Mouse (Mus musculus) cerebellum, postnatal 25 days (tissue): ENCODE measurements around the gene Cx3cr1.
"Not testable (repeated sequence)": the region's sequence is repeated elsewhere in the genome, so short reads cannot be mapped to it uniquely, and the experiment has no call there.

ENCODE experiments used
- DNase-seq, 2 experiments: peaks; one replicate each; pipeline ENCODE4 v3.0.0; 2021; ENCODE audit warnings: mixed read lengths in 2 of 2

Cx3cr1 gene

DNA sequence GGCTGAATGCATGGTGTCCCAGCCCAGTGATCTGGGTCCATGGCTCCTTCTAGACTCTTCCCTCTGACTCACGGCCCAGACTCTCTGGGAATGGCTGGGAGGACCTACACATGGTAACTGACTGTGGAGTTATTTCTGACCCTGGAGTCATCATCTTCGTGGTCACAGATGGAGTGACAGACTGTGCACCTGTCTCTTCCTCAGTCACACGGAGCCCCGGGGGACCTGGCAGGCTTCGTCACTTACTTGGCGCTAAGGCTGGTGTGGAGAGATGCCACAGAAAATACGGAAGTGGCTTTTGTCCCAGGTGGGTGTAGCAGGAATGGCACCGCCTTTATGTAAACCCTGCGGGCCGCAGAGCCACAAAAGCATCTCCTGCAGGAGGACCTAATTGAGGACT, 45.5 kb downstream of the Cx3cr1 start:
- DNase-seq = peak; percentile 96 to 97

DNA sequence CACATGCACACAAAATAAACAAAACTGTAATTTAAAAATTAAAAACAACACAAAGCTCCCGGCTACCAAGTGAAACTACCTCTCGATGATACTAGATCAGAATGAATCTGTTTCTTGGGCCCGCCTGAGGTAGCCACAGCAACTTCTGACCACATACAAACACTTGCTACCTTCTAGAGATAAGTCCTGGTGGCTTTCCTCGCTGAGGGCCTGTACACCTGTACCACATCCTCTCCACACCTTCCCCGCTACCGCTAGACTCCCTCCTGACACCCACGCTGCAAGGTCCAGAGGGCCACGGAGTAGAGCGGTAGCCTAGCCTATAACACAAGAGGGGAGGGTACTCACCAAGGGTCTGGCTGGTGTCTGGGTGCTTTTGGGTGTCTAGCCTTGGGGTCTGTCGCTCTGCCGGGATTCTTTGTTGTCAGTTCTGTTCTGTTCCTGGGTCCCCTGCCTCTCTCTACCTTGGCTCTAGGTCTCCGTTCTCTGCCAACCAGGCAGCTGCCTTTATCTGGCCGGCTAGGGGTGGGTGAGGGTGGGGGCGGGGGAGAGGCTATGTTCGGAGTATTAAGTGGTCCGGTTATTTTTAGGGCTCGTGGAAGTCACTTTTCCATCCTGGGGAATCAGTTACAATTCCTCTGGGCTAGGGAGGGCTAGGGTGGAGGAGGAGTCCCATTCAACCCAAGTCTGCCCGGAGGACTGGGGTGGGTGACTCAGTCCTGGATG, 46.4 kb downstream of the Cx3cr1 start, which contains the start of gene Xirp1:
Gene Xirp1 (minus strand): TSS at position 513 of the 726 bp plus-strand sequence.
- peak in 1 of 2 experiments; percentile 13 for DNase-seq

DNA sequence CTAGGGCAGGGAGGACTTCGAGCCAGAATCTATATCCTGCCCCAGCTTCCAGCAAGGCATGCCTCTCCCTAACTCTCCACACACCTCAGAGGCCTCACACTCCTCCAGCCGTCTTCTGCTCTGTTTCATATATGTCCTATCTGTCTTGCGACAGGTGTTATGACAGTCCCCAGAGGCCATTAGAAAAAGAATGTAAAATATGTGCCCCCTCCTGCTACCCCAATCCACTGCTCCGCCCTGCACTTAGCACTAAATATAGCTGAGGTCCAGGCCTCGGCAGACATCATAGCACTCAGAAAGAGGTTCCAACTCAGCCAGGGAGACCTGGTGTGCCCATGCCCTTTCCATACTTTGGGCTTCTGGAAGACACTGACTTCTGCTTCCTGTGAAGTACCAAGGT, 48.5 kb downstream of the Cx3cr1 start:
- DNase-seq = no peak

DNA sequence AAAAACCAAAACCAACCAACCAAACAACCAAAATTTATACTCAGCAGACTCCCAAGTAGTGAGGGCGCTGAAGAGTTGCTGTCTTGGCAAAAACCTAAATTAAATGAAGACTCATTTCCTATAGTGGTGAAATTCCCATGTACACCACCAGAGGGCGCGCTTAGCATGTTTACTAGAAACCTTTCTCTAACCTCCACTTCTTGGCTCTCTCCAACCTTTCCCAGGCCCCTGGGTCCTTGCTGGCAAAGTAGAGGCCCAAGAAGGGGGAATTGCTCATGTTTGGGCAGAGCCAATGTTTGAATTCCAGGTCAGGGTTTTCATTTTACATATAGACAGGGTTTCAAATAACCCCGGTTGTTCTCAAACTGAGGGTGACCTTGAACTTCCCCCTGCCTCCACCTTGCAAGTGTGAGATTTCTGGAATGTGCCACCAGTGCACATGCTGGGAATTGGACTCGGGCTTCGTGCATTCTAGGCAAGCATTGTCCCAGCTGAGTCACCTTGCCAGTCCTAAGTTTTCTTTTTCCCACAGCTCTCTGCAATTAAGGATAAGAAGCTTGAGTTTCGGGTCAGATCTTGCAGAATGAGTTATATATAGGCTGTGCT, 49.3 kb downstream of the Cx3cr1 start:
- peak; percentile 80 to 88 for DNase-seq

DNA sequence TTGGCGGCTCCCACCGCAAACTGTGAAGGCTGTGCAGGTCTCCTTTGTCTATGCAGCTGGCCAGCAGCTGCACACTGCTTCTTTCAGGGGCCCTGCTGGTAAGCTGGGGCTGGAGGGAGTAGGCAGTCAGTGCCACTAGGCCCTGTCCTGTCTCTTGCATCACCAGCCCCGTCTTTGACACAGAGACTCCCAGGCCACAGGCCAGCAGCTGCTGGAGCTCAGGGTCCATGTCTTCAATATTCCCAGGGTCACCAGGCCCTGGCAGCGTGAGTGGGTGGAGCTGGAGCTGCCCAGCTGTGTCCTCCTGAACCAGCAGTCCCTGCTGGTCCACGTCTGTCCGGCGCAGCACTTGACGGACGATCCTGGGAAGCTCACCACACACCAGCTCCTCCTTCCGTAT, 52.7 kb downstream of the Cx3cr1 start:
- no peak for DNase-seq

DNA sequence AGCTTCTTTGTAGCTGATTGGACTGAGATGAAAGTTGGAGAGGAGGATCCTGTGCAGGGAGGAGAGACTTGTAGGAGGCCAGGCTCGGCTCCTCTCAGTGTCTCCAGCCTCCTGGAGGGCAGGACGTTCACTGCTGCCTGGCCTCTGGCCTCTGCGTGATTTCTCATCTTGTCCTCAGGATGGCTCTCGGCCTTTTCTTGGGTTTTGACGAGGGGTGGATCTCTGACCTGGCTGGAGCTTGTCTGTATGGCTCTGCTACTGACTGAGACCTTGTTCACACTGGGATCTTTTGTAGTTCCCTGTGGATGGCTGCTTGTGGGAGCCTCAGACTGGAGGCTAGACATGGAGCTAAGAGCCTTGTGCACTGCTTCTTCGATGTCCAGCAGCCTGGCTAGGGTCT, 54.9 kb downstream of the Cx3cr1 start:
- DNase-seq = no peak

DNA sequence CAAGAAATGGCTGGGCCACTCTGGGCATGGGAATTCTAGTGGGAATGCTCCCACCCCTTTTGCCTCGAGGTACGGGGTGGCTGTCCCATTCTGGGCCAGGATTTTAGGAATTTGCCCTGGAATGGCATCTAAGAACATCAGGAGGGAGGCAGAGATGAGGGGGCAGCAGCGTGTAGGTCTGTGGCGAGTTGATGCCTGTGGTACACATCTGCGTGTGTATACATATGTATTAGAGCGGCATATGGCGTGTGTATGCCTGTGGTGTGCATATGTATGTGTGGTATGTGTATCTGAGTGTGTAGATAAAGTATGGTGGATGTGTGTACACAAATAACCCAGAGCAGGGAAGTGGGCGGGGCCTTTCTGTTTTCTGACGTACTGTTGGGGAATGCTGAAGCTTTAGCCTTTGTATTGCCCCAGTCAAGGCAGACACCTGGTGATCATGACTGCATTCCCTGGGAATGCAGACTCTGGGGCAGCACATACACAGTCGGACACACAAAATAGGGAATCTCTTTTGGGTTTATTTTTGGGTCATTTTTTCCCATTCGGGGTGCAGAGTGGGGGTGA, 56.3 kb downstream of the Cx3cr1 start:
- no peak for DNase-seq

DNA sequence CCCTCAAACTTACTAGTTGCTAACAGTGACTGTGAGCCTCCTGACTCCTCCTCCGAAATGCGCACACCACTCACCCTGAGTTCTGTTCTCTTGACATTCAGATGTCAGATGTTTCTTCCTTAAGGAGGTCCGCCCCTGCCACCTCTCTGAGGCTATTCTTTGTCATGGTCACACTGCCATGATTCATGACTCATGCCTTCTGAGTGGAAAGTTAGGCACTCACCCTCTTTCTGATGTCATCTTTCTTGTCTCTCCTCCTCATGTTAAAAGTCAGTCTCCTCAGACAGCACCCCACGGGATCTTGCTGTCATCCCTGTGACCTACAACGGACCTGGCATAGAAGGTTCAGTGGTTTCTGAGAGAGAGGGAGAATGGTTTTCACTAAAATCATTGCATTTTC, 56.9 kb downstream of the Cx3cr1 start:
- no peak for DNase-seq

DNA sequence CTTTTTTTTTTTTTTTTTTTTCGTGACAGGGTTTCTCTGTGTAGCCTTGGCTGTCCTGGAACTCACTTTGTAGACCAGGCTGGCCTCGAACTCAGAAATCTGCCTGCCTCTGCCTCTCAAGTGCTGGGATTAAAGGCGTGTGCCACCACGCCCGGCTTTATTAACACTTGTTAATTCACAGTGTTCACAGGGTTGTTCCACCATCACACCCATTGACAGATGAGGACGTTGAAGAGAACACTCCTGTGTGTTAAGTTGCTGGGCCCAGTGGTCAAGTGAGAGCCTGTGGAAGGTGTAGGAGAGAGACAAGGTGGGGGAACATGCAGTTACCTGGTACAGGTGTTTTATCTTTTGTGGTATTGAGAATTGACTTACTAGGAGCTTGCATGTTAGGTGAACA, 57.5 kb downstream of the Cx3cr1 start:
- DNase-seq = not testable (repeated sequence)

DNA sequence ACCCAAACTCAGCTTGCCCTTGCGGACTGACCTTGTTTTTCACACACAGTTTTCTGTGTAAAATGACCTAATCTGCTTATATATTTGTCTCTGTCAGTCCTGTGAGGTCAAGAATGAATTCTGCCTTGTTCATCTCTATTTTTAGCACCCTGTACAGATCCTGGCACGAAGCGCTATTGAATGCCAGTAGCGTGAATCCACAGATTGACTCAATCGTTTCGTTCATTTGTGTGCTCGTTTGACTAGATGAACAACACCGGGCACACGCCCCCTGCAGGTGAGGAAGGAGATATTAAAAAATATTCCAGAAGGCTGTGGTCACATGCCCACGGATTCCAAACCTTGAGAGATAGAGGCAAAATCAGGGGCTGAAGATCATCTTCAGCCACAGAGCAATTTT, 58.1 kb downstream of the Cx3cr1 start:
- DNase-seq = peak; percentile 80 to 89

DNA sequence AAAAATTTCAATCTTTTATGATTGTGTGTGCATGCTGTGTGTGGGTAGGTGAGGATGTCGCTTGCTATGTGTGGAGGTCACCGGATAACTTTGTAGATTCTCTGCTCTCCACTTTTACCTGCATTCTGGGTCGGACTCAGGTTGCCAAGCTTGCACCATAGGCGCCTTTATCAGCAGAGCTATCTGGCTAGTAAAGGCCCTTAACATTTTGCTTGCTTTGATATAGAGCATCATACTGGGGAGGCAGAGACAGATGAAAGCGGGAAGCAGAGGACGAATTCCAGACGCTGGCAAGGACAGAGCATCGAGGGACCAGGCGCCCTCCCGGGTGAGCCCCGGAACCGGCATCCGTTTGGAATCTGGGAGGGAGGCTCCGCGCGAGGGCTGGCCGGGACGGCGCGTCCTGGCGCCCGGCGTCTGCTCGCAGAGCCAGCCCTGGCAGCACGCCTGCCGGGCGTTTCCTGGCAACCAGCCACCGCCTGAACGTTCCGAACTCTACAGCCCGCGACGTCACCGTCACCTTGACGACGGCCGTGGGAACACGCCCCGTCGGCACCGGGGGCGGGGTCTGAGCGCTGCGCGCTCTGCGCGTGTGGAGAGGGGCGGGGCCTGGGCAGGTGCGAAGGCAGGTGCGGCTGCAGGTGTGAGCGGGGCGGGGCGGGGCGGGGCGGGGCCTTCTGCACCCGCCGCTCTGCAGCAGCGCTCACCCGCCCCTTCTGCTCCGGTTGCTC, 58.7 kb downstream of the Cx3cr1 start:
- DNase-seq = peak; percentile 99 to 100

DNA sequence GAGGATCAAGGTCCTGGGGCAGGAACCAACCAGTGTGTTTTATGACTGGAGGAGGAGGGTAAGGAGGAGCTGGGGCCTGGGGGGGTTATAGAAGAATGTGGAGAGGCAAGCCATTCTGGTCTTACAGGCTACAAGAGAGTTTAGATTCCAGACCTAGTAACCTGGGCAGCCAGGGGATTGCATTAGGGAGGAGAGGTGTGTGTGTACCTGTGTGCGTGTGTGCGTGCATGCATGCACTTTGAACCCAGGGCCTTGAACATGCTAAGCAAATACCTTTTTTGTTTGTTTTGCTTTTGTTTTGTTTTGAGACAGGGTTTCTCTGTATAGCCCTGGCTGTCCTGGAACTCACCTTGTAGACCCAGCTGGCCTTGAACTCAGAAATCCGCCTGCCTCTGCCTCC, 59.8 kb downstream of the Cx3cr1 start:
- DNase-seq = no peak

DNA sequence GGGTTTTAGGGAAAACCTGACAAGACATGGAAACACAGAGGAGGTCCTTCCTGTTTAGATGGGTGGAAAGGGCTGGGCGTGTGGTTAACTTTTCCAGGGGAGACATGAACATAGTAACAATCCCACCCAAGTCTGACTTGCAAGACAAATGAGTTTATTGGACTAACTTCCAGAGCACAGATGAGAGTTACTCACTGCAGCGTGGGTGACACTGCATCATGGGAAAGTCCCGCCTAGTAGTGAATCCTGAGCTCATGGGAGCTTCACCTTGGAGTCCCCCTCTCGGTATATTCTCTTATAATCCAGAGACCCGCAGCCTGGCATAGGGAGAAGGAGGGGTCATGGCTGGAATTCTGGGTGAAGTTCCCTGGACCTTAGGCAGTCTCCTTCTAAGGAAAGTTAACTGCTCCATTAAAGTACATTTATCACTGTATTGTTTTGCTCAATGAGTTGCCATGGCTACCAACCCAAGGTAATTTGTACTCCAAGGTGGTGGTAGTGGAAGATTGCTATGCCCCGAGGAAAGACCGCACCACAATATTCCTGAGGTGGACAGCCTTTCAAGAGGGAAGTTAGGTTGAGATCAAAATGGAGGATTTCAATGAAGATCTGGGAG, 60.3 kb downstream of the Cx3cr1 start:
- DNase-seq = no peak

DNA sequence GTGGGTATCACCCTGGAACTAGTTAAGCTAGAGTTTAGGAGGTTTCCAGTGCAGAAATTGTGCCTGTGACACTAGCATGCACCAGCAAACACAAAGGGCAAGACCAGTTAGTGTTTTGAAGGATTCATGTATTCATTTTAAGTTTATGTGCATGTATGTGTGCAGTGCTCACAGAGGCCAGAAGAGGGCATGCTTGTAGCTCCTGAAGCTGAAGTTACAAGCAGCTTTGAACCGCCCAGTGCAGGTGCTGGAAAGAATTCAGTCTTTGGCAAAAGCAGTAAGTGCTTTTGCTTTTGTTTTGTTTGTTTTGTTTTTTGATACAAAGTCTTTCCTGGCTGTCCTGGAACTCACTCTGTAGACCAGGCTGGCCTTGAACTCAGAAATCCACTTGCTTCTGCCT, 61.8 kb downstream of the Cx3cr1 start:
- DNase-seq = no peak

DNA sequence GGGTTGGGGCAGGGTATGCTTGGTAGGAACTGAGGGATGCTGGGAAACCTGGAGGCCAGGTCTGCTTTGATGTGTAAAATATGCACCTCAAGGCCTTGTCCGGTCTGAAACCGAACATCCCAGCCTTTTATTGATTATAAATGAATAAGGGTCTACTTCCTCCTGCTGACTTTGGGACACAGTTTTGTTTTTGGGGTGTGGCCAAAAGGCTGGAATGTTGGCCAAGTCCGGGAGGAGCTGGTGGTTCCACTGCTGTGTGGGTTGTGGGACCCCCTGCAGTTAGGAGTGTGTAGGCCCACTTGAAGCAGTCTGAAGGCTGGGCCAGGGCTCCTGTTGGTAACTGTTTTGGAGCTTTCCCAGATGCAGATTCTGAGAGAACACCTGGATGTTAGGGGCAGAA, 63.7 kb downstream of the Cx3cr1 start:
- no peak for DNase-seq

DNA sequence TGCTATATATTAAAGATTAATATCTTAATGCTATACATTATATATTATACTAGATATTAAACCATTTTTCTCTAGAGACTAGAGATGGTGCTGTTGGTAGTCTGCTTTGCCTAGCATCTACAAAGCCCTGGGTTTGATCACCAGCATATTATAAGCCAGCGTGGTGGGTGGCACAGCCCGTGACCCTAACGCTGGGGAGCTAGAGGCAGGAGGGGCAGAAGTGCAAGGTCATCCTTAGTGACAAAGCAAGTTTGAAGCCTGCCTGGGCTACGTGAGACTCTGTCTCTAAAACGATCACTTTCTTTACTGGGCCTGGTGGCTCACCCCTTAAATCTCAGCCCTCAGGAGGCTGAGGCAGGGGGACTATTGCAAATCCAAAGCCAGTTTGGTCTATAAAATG, 66.8 kb downstream of the Cx3cr1 start:
- DNase-seq = no peak

DNA sequence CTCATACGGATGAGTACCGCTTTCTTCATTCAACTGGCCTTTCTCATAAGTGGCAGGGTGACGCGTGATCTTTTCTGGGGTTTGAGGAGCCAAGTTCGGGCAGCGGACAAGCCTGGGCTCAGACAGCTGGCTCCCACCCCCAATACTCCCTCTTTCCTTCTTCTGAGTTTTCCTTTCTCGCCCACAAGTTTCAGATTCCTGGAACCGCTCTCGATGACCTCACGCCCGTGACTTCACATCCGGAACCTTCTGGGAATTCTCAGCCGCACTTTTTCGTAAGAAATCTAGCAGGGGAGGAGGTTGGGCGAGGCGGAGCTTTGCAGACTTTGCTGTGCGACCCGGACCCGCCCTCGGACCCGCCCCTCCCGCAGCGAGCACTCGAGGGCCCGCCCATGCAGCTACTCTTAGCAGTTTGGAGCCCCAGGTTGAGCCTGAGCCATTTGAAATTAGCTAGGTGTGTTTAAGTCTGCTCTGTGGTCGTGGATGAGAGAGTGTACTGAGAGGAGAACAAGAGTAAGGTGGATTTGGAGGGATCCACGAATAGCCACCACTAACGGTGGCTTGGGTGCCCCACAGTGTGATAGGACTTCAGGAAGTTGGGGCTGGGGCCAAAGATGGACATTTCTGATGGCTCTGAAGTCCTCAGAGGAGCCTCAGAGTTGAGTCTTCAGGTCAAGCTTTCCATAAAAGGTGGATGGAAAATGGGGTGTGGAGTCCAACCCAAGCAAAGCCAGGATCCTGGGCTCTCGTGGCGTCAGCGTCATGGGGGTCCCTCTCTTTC, 67.5 kb downstream of the Cx3cr1 start:
- DNase-seq = peak in 1 of 2 experiments; percentile 53

DNA sequence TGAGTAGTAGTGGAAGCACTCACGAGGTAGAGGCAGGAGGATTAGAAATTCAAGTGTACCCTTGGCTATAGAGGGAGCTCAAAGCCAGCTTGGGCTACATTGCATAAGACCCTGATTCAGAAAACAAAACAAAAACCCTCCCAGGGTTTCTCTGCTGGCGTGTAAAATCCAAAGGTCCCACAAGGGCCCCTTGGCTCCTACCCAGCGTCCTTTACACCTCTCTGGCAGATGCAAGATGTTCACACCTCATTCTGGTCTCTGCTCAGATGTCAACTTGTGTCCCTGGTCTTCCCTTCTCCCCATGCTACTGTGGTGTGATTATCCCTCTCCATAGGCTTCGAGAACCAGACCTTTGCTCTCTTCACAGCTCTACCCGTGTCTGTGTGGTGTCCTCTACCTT, 68.9 kb downstream of the Cx3cr1 start:
- no peak for DNase-seq

DNA sequence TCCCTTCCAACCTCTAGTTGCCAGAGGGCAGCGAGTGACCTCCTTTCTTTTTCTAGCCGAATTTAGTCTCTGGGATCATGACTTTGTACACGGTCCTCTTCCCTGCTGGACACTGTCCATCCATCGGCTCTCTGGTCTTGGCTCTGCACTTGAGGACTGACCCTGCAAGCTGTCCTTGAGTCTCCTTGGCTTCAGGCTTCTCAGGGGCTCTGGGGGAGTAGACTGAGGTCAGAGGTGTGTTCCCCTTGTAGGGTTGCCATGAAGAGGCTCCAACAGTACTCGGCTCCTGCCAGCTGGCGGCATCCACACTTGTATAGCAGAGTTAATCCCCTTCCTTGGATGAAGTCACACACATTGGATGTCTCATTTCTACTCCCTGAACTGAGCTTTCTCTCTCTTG, 70.0 kb downstream of the Cx3cr1 start:
- no peak for DNase-seq

DNA sequence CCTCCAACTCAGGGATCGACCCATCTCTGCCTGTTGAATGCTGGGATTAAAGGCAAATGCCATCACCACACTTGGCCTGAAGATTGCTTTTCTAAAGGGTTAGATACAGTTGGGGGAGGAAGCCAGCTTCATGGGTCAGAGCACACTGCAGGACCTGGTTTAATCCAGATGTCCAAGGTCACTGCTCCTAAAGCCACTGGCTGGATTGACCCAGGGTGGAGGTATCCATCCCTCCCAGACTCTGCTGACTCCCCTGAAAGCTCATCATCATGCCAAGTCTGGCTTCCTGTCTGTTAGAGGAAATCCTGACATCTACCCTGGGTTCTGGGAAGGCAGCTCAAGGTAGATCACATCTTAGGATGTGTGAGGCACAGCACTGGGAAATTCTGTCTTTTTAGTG, 70.9 kb downstream of the Cx3cr1 start:
- no peak for DNase-seq

DNA sequence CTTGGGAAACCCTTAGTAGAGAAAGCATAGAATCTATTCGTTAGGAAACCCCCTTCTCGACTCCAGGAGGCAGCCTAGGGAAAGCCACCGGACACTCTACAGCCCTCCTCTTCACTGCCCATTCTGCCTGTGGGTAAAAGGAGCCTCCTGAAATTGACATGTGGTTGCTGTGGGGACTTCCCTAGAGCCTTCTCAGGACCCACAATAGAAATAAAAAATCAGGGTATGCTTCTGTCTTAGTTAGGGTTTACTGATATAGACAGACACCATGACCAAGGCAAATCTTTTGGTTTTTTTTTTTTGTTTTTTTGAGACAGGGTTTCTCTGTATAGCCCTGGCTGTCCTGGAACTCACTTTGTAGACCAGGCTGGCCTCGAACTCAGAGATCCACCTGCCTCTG, 73.6 kb downstream of the Cx3cr1 start:
- DNase-seq = no peak

DNA sequence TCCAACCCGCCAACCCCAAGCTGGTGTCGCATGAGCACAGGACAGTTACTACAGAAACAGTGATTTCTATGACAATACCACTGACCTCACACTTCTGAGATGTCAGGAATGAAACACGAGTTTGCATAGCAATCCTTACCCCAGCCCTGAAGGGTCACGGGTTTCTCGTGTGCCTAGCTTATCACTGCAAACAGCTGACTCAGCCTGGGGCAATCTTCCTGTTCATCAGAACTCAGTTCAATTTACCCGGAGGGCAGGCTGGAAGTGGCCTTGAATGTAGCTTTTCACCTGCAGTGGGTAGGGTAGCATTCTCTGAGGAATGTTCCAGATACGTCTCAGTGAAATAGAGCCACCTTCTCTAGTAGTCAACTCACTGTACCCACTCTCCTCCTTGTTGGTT, 75.5 kb downstream of the Cx3cr1 start:
- DNase-seq = no peak
